Mouse (Mus musculus) lung, postnatal 0 days (tissue): ENCODE measurements at regions not wholly inside any gene's neighbourhood (a gene's known extent, or its start where the extent isn't known, plus 50 kb on each side); places are given as distances from the start of the nearest gene placed in this dataset.

Experiments used
- CTCF ChIP-seq: IDR thresholded peaks from 2 replicates; pipeline ENCODE4 v1.5.1; 2016; ENCODE audit warnings: antibody characterized with exemption, mild to moderate bottlenecking
- EP300 ChIP-seq: IDR thresholded peaks from 2 replicates; pipeline ENCODE4 v1.6.1; 2016; ENCODE audit warnings: antibody characterized with exemption, mild to moderate bottlenecking, control low read depth

GRCm38 (mm10) chr9:41474244-41474944 is 312.9 kb upstream of the Ubash3b start:
- peak; percentile 97 for TF ChIP-seq CTCF
- peak; percentile 32; the same call in 1 of the 2 replicates for TF ChIP-seq EP300
